Mouse (Mus musculus): ENCODE measurements at regions not wholly inside any gene's neighbourhood (a gene's known extent, or its start where the extent isn't known, plus 50 kb on each side); places are given as distances from the start of the nearest gene placed in this dataset.

- no peak overlapping the region for H3K4me3 ChIP-seq (ENCODE audit: low read depth, low read length)
- no peaks in the 10 kb centered on the region for H3K27me3 ChIP-seq (ENCODE audit: control insufficient read depth, insufficient read depth, low read length, poor library complexity, severe bottlenecking)
- H3K27ac ChIP-seq (ENCODE audit: insufficient read depth, low read length), result no peak overlapping the region
- H3K4me1 ChIP-seq (ENCODE audit: control insufficient read depth, insufficient read depth, low read length), result no peaks in the 10 kb centered on the region
- no peak for TF ChIP-seq EP300 (IDR thresholded peaks at IDR 0.05; ENCODE audit: insufficient read depth, low read depth, low read length)
- TF ChIP-seq POLR2A (IDR thresholded peaks at IDR 0.05; ENCODE audit: insufficient read depth, low read length), result no peak
- TF ChIP-seq CTCF (IDR thresholded peaks at IDR 0.05; ENCODE audit: low read depth, low read length), result no peak
- no peak overlapping the region for H3K9ac ChIP-seq (ENCODE audit: low read depth, poor library complexity, severe bottlenecking)
- H3K9me3 ChIP-seq (replicated peaks; ENCODE audit: control insufficient read depth, insufficient read depth, low read length, poor library complexity, severe bottlenecking), result no peaks in the 10 kb centered on the region
- no peaks in the 10 kb centered on the region for H3K36me3 ChIP-seq (ENCODE audit: control insufficient read depth, insufficient read depth, low read length, poor library complexity, severe bottlenecking)
Measured at GRCm38 (mm10) chr1:69440564-69441334, 246.3 kb downstream of the Ikzf2 start.

GRCm38 (mm10) chr1:69437042-69437441 lies 250.0 kb downstream of the Ikzf2 start:
- no peaks in the 10 kb centered on the region for H3K4me1 ChIP-seq (ENCODE audit: control insufficient read depth, insufficient read depth, low read length)
- H3K9ac ChIP-seq (ENCODE audit: low read depth, poor library complexity, severe bottlenecking), result no peak overlapping the region
- H3K36me3 ChIP-seq (ENCODE audit: control insufficient read depth, insufficient read depth, low read length, poor library complexity, severe bottlenecking), result no peaks in the 10 kb centered on the region
- no peaks in the 10 kb centered on the region for H3K27me3 ChIP-seq (ENCODE audit: control insufficient read depth, insufficient read depth, low read length, poor library complexity, severe bottlenecking)
- TF ChIP-seq POLR2A (IDR thresholded peaks at IDR 0.05; ENCODE audit: insufficient read depth, low read length) (no peak), CTCF (IDR thresholded peaks at IDR 0.05; ENCODE audit: low read depth, low read length) (no peak), EP300 (IDR thresholded peaks at IDR 0.05; ENCODE audit: insufficient read depth, low read depth, low read length) (no peak)
- no peak overlapping the region for H3K4me3 ChIP-seq (ENCODE audit: low read depth, low read length)
- H3K27ac ChIP-seq (ENCODE audit: insufficient read depth, low read length), result no peak overlapping the region
- H3K9me3 ChIP-seq (replicated peaks; ENCODE audit: control insufficient read depth, insufficient read depth, low read length, poor library complexity, severe bottlenecking), result no peaks in the 10 kb centered on the region

- H3K9ac ChIP-seq (ENCODE audit: low read depth, poor library complexity, severe bottlenecking), result no peak overlapping the region
- H3K9me3 ChIP-seq (replicated peaks; ENCODE audit: control insufficient read depth, insufficient read depth, low read length, poor library complexity, severe bottlenecking), result no peaks in the 10 kb centered on the region
- H3K27ac ChIP-seq (ENCODE audit: insufficient read depth, low read length), result no peak overlapping the region
- no peaks in the 10 kb centered on the region for H3K27me3 ChIP-seq (ENCODE audit: control insufficient read depth, insufficient read depth, low read length, poor library complexity, severe bottlenecking)
- no peaks in the 10 kb centered on the region for H3K36me3 ChIP-seq (ENCODE audit: control insufficient read depth, insufficient read depth, low read length, poor library complexity, severe bottlenecking)
- TF ChIP-seq POLR2A (IDR thresholded peaks at IDR 0.05; ENCODE audit: insufficient read depth, low read length), result no peak
- TF ChIP-seq EP300 (IDR thresholded peaks at IDR 0.05; ENCODE audit: insufficient read depth, low read depth, low read length), result no peak
- TF ChIP-seq CTCF (IDR thresholded peaks at IDR 0.05; ENCODE audit: low read depth, low read length), result no peak
- H3K4me1 ChIP-seq (ENCODE audit: control insufficient read depth, insufficient read depth, low read length), result no peaks in the 10 kb centered on the region
- no peak overlapping the region for H3K4me3 ChIP-seq (ENCODE audit: low read depth, low read length)
Measured at GRCm38 (mm10) chr1:69433655-69434357, 253.2 kb downstream of the Ikzf2 start.

GRCm38 (mm10) chr1:69430683-69431407 lies 256.2 kb downstream of the Ikzf2 start:
- Histone ChIP-seq H3K9ac (ENCODE audit: low read depth, poor library complexity, severe bottlenecking) (no peak overlapping the region), H3K9me3 (replicated peaks; ENCODE audit: control insufficient read depth, insufficient read depth, low read length, poor library complexity, severe bottlenecking) (no peaks in the 10 kb centered on the region), H3K4me1 (ENCODE audit: control insufficient read depth, insufficient read depth, low read length) (no peaks in the 10 kb centered on the region), H3K4me3 (ENCODE audit: low read depth, low read length) (no peak overlapping the region), H3K27me3 (ENCODE audit: control insufficient read depth, insufficient read depth, low read length, poor library complexity, severe bottlenecking) (no peaks in the 10 kb centered on the region), H3K36me3 (ENCODE audit: control insufficient read depth, insufficient read depth, low read length, poor library complexity, severe bottlenecking) (no peaks in the 10 kb centered on the region), H3K27ac (ENCODE audit: insufficient read depth, low read length) (no peak overlapping the region)
- TF ChIP-seq EP300 (IDR thresholded peaks at IDR 0.05; ENCODE audit: insufficient read depth, low read depth, low read length) (no peak), POLR2A (IDR thresholded peaks at IDR 0.05; ENCODE audit: insufficient read depth, low read length) (no peak), CTCF (IDR thresholded peaks at IDR 0.05; ENCODE audit: low read depth, low read length) (no peak)

- Histone ChIP-seq H3K27ac (ENCODE audit: insufficient read depth, low read length) (no peak overlapping the region), H3K36me3 (ENCODE audit: control insufficient read depth, insufficient read depth, low read length, poor library complexity, severe bottlenecking) (no peaks in the 10 kb centered on the region), H3K4me3 (ENCODE audit: low read depth, low read length) (no peak overlapping the region), H3K9me3 (replicated peaks; ENCODE audit: control insufficient read depth, insufficient read depth, low read length, poor library complexity, severe bottlenecking) (no peaks in the 10 kb centered on the region), H3K9ac (ENCODE audit: low read depth, poor library complexity, severe bottlenecking) (no peak overlapping the region), H3K27me3 (ENCODE audit: control insufficient read depth, insufficient read depth, low read length, poor library complexity, severe bottlenecking) (no peaks in the 10 kb centered on the region), H3K4me1 (ENCODE audit: control insufficient read depth, insufficient read depth, low read length) (no peaks in the 10 kb centered on the region)
- TF ChIP-seq POLR2A (IDR thresholded peaks at IDR 0.05; ENCODE audit: insufficient read depth, low read length) (no peak), CTCF (IDR thresholded peaks at IDR 0.05; ENCODE audit: low read depth, low read length) (no peak)
Measured at GRCm38 (mm10) chr1:69429632-69430031, 257.4 kb downstream of the Ikzf2 start.

All from ES-Bruce4 (cell line).